Mouse (Mus musculus) frontal cortex, postnatal 25 days (tissue): ENCODE data around the gene Mgam.
"Not testable (repeated sequence)": the region's sequence is repeated elsewhere in the genome, so short reads cannot be mapped to it uniquely, and the experiment has no call there.

Experiments used
- DNase-seq, 2 experiments: peaks; one replicate each; pipeline ENCODE4 v3.0.0; 2022; ENCODE audit warnings: low spot score in 2 of 2

The Mgam gene

GRCm38 (mm10) chr6:40628406-40629000 lies at the start of gene Mgam:
TSS of gene Mgam (plus strand) at chr6:40628831.
- no peak for DNase-seq

- no peak for DNase-seq
Observed at GRCm38 (mm10) chr6:40584336-40584735, 44.3 kb upstream of the Mgam start.

GRCm38 (mm10) chr6:40585645-40586044 lies 43.0 kb upstream of the Mgam start, which contains the start of gene Clec5a:
TSS of gene Clec5a (minus strand) at chr6:40585821.
- DNase-seq = no peak

- no peak for DNase-seq
Observed at GRCm38 (mm10) chr6:40588346-40588745, 40.3 kb upstream of the Mgam start.

GRCm38 (mm10) chr6:40594804-40595550 lies 33.7 kb upstream of the Mgam start:
- DNase-seq = no peak

- DNase-seq = not testable (repeated sequence)
Observed at GRCm38 (mm10) chr6:40598546-40598945, 30.1 kb upstream of the Mgam start.

- DNase-seq = peak; percentile 28 to 48
Observed at GRCm38 (mm10) chr6:40607431-40607830, 21.2 kb upstream of the Mgam start.

GRCm38 (mm10) chr6:40610244-40610643 lies 18.4 kb upstream of the Mgam start:
- DNase-seq = no peak

GRCm38 (mm10) chr6:40613260-40613852 lies 15.3 kb upstream of the Mgam start, which contains the start of gene Tas2r138:
TSS of gene Tas2r138 (minus strand) at chr6:40613310.
- no peak for DNase-seq

GRCm38 (mm10) chr6:40617965-40618364 lies 10.7 kb upstream of the Mgam start:
- peak; percentile 44 to 55 for DNase-seq

- DNase-seq = no peak
Observed at GRCm38 (mm10) chr6:40626111-40626510, 2.5 kb upstream of the Mgam start.

- DNase-seq = no peak
Observed at GRCm38 (mm10) chr6:40634640-40635071, 6.0 kb downstream of the Mgam start.

GRCm38 (mm10) chr6:40635559-40635958 lies 6.9 kb downstream of the Mgam start:
- no peak for DNase-seq

- DNase-seq = no peak
Observed at GRCm38 (mm10) chr6:40637755-40638154, 9.1 kb downstream of the Mgam start.

GRCm38 (mm10) chr6:40640710-40641538 lies 12.3 kb downstream of the Mgam start:
- DNase-seq = no peak

- no peak for DNase-seq
Observed at GRCm38 (mm10) chr6:40645701-40646100, 17.1 kb downstream of the Mgam start.

GRCm38 (mm10) chr6:40650953-40651352 lies 22.3 kb downstream of the Mgam start:
- no peak for DNase-seq

GRCm38 (mm10) chr6:40660930-40661329 lies 32.3 kb downstream of the Mgam start:
- no peak for DNase-seq

GRCm38 (mm10) chr6:40689180-40689579 lies 60.5 kb downstream of the Mgam start:
- peak in 1 of 2 experiments; percentile 22 for DNase-seq

- not testable (repeated sequence) for DNase-seq
Observed at GRCm38 (mm10) chr6:40692007-40692406, 63.4 kb downstream of the Mgam start.

- DNase-seq = not testable (repeated sequence)
Observed at GRCm38 (mm10) chr6:40713494-40713893, 84.9 kb downstream of the Mgam start.

- no peak for DNase-seq
Observed at GRCm38 (mm10) chr6:40715705-40716104, 87.1 kb downstream of the Mgam start.
